Mouse (Mus musculus): ENCODE results near the gene Cdh9.

DNA sequence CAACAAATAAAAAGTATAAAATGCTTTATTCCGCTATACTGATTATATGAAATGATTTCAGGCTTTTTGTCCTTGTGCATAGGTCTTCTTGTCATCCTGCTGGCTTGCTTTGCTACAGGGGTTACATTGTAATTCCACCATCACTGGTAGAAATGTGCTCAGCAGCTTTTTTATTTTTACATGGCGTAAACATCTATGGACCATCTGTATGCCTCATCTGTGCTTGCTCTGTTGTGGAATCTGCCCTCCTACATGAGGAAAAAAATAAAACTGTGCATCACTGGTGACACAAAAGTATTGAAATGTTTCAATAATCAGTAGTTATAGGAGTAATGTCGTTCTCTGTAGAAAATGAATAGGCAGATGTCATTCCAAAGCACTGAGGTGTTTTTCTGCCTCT, 64.3 kb downstream of the Cdh9 start:
- no peak for TF ChIP-seq POLR2A (IDR thresholded peaks at IDR 0.05; ENCODE audit: borderline replicate concordance, control insufficient read depth, low read depth, low read length)
- TF ChIP-seq CTCF (IDR thresholded peaks at IDR 0.05; ENCODE audit: control insufficient read depth, insufficient read depth, low read length), result no peak

All from bone marrow, adult 2 months (tissue).